Mouse (Mus musculus) cerebral cortex, adult 2 months (tissue): ENCODE data around the gene Msh4.

Experiments used
- WGBS: fragments of 180-500 bp; shearing (Covaris S2); methylation state at CpG from one replicate; pipeline ENCODE4 v1.1.7; 2018; 5-methylcytosine and 5-hydroxymethylcytosine counted together

The Msh4 gene

DNA sequence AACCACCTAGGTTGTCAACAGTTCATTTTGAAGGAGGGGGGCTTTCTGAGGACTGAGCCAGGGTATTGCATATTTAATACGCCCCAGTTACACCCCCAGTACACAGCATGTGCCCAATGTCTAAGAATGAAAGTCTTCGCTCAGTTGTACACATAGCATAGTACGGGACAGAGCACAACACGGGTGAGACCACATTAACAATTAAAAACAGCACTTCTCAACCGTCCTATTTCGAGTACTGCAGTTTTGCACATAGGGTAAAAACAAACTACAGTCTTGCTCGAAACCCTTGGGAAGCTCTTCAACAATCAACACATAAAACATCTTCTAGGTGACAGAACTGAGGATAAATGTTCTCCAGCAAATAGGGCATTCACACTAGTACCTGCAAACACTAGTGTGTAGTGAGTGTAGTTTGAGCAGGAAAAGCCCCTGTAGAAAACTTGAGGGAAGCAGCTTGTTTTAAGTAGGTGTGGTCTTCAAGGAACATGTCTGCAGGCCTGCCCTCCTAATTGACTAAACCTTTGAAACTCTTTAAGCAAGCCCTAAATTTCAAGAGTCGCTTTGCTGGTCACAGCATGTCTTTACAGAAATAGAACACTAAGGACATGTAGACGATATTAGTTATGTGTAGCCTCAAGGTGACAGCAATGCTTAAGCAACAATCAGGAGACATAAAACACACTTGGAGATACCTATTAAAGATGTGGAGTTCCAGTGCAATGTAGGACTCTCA is at the start of gene Msh4:
Msh4 (minus strand) TSS at position 3 of the 736 bp plus-strand sequence.
- 63% methylated on average over 9 of the region's 9 CpGs for WGBS

GRCm38 (mm10) chr3:153948176-153948575 is 42.2 kb upstream of the Msh4 start:
- WGBS = 80% methylated on average over 2 of the region's 2 CpGs

DNA sequence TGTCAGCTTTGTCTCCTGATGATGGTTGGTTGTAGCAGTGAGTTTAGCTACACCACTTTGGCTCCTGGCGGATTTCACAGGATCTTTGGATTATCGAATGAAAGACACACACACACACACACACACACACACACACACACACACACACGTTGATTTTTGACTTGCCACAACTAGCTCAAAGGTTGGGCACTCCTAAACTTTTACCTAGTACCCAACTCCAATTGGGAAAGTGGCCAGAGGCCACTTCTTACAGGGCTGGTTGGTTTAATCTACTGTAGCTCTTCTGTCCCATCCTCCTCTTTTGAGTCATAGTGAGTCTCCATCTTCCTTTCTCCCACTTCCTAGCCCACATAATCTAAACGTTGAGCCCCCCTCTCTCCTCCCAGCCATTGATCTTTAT is 41.3 kb upstream of the Msh4 start:
- 80% methylated on average over 4 of the region's 4 CpGs for WGBS

DNA sequence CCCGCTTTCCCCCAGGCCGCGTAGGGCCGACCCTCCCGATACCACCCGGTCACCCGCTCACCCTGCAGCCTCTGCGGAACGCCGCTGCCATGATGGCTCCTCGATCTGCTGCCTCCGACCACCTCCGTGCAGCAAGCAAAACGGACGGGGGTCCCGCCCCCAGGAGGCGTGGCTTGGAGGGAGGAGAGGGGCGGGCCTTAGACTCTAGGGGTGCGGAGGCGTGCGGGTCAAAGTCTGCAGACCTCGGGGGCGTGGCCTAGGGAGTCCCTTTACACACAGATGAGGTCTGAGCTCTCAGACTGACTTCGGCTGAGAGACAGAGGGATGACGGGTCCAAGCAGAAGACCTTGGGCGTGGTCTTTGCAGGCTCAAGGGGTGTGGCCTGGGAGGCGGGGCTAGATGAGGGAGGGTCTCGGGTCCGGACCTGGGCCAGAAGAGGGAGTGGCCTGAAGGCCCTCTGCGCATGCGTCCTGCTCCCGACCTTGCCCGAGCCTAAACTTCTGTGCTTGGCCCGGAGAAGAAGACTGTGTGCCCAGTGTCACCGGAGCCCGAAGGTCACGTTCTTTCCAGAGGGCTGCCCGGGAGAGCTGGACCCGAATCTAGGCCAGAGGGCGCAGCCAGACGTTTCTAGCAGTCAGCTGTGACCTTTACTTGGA is 38.5 kb upstream of the Msh4 start, which contains the start of gene Acadm:
Acadm (minus strand) TSS at position 298 of the 656 bp plus-strand sequence.
- under 1% methylated on average over 41 of the region's 41 CpGs for WGBS

- 1% methylated on average over 19 of the region's 19 CpGs for WGBS
Observed at GRCm38 (mm10) chr3:153943901-153944334, 38.0 kb upstream of the Msh4 start.

DNA sequence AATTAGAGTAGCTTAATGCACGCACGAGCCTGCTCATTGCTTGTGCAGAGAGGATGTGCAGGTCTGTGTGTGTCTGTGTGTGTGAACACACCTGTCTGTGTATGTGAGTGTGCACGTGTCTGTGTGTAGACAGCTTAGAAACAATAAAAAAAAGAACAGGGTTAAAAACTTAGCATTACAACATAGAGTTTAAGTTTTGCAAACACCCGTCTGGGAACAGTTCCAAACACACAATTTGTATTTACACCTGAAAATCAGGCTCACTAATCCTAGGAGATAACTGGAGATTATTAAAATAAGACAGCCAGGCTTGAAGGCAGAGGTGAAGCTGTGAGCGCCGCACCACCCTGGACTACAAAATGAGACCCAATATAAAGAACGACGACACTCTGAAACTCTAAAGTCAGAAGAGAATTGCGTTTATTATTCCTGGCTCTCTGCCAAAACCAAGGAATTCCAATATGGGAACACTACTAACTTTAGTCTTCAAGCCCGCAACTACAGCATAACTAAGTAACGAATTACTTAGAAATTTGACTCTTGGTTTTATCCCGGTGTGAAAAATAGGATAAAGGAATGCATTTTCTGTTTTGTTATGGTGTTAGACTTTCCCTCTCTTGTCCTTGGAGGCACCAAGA is 37.2 kb upstream of the Msh4 start:
- 33% methylated on average over 12 of the region's 12 CpGs for WGBS

- 95% methylated on average over 13 of the region's 13 CpGs for WGBS
Observed at GRCm38 (mm10) chr3:153941613-153942012, 35.7 kb upstream of the Msh4 start.

GRCm38 (mm10) chr3:153940486-153940885 is 34.5 kb upstream of the Msh4 start:
- WGBS = 94% methylated on average over 9 of the region's 9 CpGs

GRCm38 (mm10) chr3:153940021-153940420 is 34.1 kb upstream of the Msh4 start:
- WGBS = 86% methylated on average over 8 of the region's 8 CpGs

- WGBS = 81% methylated on average over 17 of the region's 17 CpGs
Observed at GRCm38 (mm10) chr3:153937116-153937810, 31.3 kb upstream of the Msh4 start.

DNA sequence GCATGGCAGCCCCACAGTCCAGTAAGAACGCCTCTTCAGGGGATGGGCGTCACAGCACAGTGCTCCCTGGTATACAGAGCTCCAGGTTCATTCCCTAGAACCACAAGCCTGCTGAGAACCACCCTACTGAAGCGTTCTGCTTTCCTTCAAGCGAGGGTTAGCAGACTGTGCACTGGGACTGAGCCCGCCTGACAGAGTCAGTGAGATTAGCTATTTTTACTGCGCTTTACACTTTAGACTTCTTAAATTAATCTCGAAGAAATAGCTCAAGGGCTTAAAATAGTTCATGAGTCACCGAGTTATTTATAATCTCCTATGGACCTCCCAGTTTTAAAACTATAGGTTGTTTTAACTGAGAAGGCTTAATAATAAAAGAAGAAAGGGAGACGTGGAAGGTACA is 29.9 kb upstream of the Msh4 start:
- 63% methylated on average over 9 of the region's 9 CpGs for WGBS

DNA sequence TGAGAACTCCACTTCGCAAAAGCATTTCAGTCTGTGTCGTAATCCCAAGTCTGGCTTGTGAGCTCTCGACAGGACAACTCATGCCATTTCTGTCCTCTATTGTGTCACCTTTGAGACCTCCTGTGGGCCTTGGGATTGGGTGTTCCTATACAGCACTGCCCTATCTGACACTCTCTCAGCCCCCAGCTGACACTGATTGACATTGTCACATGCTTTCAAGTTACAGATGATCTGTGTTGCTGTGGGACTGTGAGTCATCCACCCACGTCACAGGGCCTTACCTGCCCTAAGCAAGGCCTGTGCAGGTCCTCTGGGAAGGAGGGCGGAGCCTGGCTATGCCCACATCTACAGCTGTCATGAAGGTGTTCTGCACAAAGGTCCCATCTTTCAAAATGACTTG is 26.5 kb upstream of the Msh4 start:
- WGBS = 96% methylated on average over 5 of the region's 5 CpGs

- WGBS = 82% methylated on average over 11 of the region's 11 CpGs
Observed at GRCm38 (mm10) chr3:153929526-153929925, 23.6 kb upstream of the Msh4 start.

DNA sequence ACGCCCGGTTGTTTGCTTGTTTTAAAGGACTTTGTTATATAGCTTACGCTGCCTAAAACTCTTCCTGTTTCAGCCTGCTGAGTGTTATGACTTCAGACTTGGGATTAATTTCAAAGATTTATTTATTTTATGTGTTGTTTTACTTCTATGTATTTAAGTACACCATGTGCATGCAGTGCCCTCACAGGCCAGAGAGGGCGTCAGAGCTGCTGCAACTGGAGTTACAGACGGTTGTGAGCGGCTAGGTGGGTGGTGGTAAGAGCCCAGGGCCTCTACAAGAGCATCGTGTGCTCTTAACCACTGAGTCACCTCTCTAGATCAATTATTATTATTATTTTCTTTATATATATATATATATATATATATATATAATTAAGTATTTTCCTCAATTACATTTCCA is 20.4 kb upstream of the Msh4 start:
- WGBS = 92% methylated on average over 7 of the region's 7 CpGs

DNA sequence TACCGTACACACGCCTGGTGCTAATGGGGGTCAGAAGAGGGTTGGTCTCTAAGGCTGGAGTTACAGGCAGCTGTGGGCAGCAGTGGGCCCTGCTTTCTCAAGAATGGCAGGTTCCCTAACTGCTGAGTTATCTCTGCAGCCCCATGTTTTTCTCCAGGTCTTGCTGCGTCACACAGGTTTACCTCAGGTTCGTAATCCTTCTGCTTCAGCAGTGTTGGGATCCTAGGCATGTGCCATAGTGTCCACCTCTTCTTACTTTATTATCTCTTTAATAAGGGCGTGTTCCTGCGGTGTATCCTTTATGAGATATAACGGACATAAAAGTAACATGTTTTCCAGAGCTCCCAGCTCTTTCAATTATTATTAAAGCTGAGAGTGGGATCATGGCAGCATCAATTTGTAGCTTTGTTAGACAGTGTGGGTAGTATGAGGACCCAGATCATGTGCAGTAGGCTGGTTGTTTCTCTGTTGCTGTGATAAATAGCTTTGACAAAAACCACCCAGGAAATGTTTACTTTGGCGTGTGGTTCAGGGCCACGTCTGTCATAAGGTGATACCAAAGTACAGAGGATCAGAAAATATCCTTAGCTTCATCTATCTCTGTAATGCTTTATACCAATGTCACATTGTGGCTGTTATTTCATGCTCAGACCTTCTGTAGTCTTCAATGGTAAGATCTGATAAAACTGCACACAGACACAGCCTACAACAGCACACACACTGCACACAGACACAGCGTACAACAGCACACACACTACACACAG is 15.4 kb upstream of the Msh4 start:
- WGBS = 96% methylated on average over 10 of the region's 10 CpGs

DNA sequence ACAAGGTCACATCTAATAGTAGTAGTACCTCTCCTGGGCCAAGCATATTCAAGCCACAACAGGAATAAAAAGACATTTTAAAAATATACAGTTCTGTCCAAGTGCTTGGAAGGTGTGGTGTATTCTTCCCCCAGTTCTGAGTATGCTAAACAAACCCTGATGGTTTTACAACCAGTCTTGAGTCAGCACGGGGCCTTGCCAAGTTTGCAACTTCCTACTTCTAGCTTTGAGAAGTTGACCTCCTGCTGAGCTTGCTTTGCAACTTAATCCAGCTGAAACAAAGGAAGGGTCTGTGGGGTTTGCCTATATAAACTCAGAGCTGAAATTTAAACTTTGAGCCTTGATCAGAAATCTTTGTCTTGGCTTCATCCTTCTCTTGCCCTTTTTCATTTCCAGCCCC is 11.3 kb upstream of the Msh4 start:
- WGBS = 28% methylated on average over 1 of the region's 1 CpGs

DNA sequence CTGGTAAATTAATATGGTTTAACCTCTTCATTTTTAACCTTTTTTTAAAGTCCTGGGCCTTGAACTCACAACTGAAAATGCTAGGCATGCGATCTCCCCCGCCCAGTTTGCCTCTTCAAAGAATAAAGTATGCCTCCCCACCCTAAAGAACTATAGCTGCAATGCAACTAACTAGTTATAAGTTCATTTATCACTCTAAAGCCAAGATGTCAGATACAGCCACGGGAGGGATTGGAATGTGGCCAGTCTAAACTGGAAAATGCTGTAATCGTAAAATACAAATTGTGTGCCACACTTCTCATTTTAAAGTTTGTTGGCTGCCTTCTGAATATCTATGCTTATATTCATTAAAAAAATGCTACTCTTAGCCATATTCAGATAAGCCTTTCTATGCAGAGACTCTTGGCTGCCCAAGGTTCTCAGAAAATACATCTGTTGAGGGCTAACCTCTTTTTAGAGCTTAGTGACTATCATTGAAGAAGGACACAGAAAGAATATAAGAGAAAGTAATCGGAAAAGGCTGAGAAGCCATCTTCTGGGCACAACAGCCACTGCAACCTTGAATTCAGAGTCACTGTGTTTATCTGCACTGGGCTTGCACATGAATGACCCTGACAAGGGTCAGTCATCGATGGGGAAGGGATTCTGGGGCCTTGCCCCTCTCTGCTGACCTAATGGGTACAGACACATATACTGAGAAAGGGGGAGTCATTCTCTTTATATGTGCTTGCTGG is 7.7 kb upstream of the Msh4 start:
- 38% methylated on average over 6 of the region's 6 CpGs for WGBS

- WGBS = under 1% methylated on average over 65 of the region's 65 CpGs
Observed at GRCm38 (mm10) chr3:153912546-153913509, 6.9 kb upstream of the Msh4 start, which contains the start of gene Rabggtb. Gene Rabggtb, minus strand, starts transcription at chr3:153913009.

- 2% methylated on average over 12 of the region's 12 CpGs for whole genome bisulfite sequencing
Observed at GRCm38 (mm10) chr3:153911882-153912440, 6.0 kb upstream of the Msh4 start.
